Mouse (Mus musculus): ENCODE results near the gene Calm5.
"Not testable (repeated sequence)": the region's sequence is repeated elsewhere in the genome, so short reads cannot be mapped to it uniquely, and the experiment has no call there.

Gene Calm5

DNA sequence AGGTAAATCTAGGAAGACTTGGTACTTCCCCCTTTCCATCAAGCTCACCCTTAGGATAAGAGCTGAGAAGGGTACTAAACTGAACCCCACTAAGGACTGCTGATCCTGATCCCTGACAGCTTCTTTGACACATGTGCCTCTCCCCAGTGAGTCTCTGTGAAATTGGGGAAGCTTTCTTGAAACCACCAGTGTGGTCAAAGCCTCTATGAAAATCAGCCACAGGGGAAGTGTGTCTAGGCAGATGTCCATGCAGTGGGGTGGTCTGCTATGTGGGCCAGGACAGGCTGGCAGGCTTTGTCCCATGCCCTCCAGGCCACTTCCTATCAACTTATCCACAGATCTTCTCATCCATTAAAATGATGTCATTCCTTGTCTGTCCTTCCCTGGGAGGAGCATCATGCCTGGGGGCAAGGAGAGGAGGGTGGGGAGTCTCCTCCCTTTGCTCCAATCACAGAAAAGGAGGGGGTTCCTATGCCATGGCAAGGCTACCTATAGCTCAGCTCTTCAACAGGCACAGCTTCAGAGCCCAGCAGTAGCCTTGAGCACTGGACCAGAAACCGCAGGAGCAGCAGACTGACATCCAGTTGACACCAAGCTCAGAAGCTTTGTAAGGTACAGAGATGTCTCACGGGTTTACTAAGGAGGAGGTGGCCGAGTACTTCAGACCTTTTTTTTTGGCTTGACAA lies at the start of gene Calm5:
TSS of gene Calm5 (plus strand) at position 526 of the 686 bp plus-strand sequence.
- DNase-seq (ENCODE audit: low spot score in 2 of 2): not testable (repeated sequence)

DNA sequence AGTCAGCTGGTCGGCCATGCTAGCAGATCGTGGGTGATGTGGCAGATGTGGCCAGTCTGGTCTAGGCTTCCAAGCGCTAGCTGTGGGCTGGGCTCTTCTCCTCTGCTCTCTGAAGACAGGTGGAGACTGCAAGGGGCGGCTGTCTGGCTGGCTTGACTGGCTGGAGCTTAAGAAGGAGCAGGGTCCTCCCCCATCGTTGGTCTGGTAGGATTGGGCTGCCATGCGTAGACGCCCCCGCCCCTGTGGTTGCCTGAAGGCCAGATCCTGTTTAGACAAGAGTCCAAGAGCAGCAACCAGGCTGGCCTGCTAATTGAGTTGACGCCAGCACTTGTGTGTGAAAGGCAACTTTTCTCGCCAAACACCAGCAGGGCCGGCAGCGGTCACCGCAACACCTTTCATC lies 49.8 kb upstream of the Calm5 start, which contains the start of gene Calml3:
TSS of gene Calml3 (minus strand) at position 131 of the 400 bp plus-strand sequence.
- DNase-seq (ENCODE audit: low spot score in 2 of 2): no peak

DNA sequence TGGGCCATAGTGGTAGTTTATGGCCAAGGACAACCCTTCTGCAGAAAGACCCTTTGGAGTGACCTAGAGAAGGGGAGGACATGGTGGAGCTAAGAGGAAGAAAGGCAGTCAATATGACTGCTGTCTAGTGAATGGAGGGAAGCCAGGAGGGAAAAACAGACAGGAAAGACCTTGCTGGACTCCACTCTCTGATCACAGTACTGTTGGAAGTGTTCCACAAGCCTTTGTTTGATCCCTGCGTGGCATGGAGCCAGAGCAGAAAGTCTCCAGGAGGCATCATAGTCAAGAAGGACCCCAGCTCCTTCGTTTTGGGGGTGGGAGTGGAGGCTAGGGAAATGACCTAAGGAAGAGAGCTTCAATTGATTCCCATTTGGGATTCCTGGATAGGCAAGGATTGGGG lies 48.8 kb upstream of the Calm5 start:
- DNase-seq (ENCODE audit: low spot score in 2 of 2): no peak

DNA sequence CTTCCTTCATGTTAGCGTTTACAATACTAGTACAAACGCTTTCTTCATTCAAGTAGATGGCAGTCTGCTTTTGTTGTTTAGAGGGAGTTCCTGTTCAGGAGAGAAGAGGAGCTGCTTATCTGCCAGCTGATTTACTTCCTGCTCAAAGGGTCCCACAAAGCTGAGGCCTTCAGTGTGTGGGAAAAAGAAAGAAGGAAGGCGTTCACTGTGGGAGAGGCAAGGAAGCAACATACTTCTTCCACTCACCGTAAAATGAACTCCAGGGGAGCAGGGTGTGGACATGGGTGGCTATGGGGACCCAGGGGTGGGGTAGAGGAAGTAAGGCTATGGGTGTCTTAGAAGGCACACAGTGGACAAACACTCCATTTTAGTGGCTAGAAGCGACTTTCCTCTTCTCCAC lies 48.3 kb upstream of the Calm5 start:
- DNase-seq (ENCODE audit: low spot score in 2 of 2): no peak

DNA sequence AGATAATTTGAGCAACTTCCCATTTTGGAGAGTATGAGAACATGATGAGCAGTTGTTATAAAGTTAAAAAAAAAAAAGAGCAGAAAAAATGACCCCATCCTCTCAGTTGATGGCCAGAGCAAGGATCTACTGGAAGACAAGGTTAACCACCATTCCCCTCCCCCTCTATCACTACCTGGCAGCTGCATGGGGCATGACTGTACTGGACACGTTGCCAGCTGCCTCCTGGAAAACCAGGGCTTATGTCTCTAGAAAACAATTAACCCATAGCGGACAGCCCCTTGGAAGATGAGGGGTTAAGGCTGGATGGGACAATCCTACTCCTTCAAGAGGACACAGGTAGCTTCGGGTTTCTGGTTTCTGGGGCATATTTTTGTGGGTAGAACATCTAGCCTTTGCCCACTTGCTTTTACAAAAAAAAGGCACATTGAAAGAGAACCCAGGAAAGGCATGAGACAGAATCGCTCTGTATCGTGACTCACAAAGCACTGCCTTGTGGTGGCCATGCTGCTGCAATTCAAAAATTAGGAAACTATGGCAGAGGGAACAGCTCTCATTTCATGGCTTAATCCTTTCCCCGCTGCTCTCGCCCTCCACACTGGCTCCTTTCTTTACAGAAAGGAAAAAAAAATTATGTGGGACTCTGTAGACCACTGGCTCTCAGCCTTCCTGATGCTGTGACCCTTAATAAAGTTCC lies 46.7 kb upstream of the Calm5 start:
- DNase-seq (ENCODE audit: low spot score in 2 of 2): no peak

DNA sequence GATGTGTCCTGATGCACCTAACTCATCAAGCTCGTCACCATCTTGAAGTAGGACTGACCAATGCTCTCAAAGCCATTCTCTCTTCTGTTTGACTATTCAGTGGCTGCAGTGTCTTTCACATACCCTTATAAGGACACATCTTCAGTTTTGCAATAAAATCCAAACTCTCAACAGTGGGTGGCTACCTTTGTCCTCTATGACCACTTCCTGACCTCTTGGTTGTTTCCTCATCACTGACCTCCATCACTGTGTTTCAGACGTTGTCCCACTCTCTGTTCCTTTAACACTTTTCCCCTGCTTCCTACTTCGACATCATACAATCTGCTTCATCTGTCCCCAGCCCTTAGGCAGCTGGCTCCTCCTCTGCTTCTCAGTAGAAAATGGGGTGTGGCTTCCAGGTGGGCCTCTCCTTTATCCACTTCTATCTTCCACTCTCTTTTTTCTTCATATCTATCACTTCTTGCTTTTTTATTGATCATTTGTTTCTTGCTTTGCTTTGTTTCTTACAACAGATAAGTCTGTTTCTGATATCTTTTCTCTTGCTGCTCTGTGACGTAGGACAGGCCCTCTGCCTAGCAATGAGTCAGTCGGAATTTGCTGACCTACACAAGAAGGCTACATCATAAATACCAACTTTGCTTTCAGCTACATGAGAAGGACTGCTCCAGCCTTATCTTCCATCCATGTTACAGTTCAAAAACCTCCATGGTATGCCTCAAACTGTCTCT lies 35.8 kb upstream of the Calm5 start:
- no peak for DNase-seq (ENCODE audit: low spot score in 2 of 2)

DNA sequence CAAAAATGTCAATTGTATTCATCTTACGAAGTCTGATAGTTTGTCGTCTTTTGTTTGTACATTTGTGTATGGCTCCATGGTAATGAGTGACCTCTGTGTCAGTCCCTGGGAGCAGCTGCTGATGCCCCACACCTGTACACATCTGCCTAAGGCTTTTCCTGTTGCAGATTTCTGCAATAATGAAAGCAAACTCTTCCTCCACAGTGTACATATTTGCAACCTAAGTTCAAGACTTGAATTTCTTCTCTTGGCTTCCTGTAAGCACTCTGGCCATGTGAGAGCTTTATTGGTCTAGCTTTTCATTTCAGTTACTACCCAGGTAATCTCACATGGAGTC lies 35.3 kb upstream of the Calm5 start:
- no peak for DNase-seq (ENCODE audit: low spot score in 2 of 2)

DNA sequence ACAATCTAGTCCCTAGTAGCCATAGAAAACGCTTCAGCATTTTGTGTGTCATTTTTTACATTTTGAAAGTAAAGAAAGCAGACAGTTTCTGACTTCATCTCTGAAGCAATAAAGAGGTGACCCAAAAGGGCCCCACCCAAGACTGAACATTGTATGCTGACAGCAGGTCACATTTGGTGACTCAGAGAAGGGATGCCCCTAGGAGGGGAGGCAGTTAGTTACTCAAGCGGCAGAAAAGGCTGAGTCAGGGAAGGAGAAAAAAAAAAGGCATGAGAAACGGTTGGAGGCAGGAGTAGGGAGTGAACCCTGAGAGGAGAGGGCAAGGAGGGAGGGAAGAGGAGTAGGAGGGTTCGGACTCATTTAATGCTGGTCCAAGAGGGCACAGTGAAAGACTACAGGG lies 31.9 kb upstream of the Calm5 start:
- no peak for DNase-seq (ENCODE audit: low spot score in 2 of 2)

DNA sequence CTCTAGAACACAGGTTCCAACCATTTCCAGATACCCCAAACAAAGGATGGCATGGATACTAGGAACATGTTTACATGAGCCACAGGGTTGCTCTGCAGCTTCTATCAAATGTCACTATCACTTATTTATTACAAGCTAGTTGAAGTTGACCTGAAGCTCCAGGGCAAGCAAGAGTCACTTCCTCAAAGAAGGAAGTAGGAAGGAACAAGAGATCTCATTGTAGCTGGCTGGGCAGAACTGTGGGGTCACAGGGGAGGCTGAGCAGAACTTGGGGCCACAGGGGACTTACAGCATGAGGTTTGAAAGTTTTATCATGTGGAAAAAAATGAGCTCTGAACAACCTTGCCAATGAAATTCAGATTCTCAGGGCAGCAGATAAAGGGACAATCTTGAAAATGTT lies 28.2 kb upstream of the Calm5 start:
- no peak for DNase-seq (ENCODE audit: low spot score in 2 of 2)

DNA sequence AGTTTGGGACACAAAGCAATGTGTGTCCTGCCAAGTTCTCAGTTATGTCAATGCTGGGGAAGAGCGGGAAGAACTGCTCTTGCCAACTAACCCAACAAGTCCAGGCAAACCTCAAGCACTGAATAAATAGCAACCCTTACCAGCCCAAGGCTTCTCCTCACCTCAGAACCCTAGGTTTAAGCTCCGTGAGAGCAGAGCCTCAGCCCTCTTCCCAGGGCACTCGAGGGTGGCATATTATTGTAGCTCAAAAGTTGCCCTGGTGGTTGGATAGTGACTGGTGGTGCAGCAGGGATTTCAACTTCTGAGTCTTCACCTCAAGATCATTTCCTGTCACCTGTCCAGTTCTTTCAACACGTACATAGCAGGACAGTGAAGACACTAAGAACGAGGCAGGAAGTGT lies 22.4 kb upstream of the Calm5 start:
- no peak for DNase-seq (ENCODE audit: low spot score in 2 of 2)

DNA sequence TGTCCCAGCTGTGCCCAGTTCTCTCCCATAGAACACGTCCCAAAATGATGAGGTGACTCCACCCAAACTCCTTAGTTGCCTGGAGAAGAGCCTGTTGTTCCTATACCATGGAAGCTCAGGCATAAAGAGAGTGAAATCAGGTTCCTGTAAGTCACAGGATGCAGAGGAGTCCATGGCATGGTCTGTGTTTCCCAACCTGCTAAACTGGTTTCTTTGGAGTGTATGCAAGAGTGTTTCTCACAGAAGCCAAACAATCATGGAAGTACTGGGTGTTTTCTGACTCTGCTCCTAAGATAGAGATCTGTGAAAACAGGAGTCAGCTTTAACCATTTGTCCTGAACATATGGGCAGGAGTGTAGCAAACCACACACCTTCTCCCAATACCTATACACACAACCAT lies 22.0 kb upstream of the Calm5 start:
- DNase-seq (ENCODE audit: low spot score in 2 of 2): no peak

DNA sequence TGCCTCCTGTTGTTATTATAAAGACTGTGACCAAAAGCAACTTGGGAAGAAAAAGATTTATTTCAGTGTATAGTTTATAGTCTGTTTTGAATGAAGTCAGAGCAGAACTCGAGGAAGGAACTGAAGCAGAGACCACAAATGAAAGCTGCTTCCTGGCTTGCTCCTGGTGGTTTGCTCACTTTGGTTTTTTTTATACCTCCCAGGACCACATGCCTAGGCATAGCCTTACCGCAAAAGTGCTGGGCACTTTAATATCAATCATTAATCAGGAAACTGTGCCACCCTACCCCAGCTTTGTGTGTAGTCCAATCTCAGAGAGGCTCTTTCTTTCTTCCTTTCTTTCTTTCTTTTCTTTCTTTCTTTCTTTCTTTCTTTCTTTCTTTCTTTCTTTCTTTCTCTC lies 21.5 kb upstream of the Calm5 start:
- no peak for DNase-seq (ENCODE audit: low spot score in 2 of 2)

DNA sequence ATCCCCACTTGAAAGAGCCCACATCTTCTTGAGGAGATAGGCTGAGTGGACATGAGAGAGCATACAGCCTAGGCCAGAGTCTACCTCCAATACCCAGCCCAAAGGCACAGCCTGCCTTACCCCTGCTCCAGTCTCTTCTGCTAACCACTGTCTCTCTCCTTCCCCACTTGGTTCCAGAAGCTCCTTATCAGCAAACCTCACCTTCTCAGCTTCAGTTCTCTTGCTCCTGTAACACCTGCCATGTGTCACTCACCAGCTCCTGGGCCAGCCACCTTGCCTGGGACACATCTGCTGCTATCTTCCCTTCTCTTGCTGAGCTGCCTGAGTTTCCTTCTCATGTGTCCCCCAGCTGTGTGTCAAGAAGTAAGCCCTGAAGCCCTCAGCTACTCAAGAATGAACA lies 20.3 kb upstream of the Calm5 start:
- DNase-seq (ENCODE audit: low spot score in 2 of 2): not testable (repeated sequence)

DNA sequence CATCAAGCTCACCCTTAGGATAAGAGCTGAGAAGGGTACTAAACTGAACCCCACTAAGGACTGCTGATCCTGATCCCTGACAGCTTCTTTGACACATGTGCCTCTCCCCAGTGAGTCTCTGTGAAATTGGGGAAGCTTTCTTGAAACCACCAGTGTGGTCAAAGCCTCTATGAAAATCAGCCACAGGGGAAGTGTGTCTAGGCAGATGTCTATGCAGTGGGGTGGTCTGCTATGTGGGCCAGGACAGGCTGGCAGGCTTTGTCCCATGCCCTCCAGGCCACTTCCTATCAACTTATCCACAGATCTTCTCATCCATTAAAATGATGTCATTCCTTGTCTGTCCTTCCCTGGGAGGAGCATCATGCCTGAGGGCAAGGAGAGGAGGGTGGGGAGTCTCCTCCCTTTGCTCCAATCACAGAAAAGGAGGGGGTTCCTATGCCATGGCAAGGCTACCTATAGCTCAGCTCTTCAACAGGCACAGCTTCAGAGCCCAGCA lies 16.6 kb upstream of the Calm5 start, which contains the start of gene Calm4:
TSS of gene Calm4 (plus strand) at position 446 of the 496 bp plus-strand sequence.
- DNase-seq (ENCODE audit: low spot score in 2 of 2): not testable (repeated sequence)

DNA sequence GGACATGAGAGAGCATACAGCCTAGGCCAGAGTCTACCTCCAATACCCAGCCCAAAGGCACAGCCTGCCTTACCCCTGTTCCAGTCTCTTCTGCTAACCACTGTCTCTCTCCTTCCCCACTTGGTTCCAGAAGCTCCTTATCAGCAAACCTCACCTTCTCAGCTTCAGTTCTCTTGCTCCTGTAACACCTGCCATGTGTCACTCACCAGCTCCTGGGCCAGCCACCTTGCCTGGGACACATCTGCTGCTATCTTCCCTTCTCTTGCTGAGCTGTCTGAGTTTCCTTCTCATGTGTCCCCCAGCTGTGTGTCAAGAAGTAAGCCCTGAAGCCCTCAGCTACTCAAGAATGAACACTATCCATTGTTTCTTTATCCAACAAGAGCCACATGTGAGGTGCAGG lies 13.3 kb upstream of the Calm5 start:
- DNase-seq (ENCODE audit: low spot score in 2 of 2): not testable (repeated sequence)

DNA sequence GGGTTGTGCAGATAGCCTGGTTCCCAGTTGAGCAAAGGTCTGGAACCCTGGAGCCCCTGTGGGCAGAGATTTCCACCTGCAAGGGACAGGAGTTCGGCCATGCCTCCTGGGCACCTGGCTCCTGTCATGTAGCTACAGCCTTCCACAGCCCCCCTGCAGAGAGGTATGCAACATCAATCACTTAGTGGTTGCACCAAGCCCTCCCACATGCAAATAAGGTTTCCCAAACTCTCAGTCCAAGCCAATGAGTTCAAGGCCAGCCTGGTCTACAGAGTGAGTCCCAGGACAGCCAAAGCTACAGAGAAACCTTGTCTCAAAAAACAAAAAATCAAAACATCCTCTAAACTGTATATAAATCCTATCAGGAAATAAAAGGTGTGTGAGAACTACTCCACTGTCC lies 3.6 kb upstream of the Calm5 start:
- DNase-seq (ENCODE audit: low spot score in 2 of 2): no peak

DNA sequence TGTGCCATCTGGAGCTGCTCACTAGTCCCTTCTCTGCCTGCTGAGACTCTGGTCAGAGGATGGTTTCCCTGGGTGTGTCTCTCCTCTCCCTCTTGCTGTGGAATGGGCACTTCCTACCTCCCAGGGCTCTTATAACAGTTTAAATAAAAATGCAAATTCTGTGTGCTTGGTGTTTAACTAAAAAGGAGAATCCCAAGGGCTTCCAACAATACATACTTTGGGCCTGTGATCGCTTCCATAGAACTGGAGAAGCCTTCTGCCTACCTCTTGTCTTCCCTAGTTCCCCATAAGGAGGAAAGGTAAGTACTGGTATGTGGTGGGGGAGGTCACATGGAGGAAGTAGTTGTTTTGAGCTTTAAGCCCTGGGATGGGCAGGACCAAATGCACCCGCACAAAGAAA lies 883 bp downstream of the Calm5 start:
- DNase-seq (ENCODE audit: low spot score in 2 of 2): no peak

DNA sequence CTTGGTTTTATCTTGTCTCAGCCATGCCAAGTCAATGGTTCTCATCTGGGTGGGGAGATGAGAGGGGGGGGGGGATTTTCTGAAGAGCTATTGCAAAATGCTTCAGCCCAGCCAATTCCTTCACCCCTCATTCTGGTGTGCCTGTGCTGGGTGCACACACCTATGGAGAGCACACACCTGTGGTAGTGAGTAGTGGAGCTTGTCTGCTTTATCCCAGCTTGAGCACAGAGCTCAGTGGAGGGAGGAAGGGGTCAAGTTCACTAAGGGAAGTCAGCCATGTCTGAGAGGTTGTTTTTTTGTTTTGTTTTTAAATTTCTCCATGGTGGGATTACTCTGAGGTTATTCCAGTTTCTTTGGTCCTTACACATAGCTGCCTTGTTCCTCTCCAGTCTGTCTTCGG lies 2.3 kb downstream of the Calm5 start:
- DNase-seq (ENCODE audit: low spot score in 2 of 2): no peak

DNA sequence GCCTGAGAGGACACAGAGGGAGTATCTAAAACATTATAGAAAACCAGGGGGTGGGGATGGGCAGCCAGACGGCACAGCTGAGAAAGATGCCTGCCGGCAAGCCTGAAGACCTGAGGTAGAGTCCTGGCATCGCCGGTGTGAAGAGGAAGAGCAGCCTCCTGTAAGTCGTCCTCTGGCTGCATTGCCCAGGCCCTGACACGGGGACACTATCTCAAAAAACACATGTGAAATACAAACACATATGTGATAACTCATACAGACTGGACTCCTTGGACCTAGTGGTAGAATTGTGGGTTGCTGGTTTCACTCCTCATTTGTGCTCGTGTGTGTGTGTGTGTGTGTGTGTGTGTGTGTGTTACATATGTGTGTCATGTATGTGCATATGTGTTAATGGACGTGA lies 7.3 kb downstream of the Calm5 start:
- peak; percentile 34 to 45 for DNase-seq (ENCODE audit: low spot score in 2 of 2)

DNA sequence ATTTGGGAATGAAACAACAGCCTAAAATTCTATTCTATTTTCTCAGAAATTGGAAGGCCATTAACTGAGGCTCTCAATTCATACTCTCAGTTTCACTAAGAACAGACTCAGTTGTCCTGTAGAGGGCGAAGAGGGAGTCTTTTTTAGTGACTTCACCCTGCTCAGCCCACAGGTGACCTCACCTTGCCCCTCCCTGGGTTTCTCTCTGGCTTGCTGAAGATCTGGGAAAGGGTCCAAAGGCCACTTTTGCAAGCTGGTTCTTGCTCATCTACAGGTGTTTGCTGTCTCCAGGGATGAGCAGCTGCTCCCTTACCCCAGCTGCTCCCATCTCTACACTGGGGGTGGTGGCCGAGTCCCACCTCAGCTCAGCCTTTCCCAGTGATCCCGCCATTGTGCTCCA lies 8.4 kb downstream of the Calm5 start:
- DNase-seq (ENCODE audit: low spot score in 2 of 2): no peak

DNA sequence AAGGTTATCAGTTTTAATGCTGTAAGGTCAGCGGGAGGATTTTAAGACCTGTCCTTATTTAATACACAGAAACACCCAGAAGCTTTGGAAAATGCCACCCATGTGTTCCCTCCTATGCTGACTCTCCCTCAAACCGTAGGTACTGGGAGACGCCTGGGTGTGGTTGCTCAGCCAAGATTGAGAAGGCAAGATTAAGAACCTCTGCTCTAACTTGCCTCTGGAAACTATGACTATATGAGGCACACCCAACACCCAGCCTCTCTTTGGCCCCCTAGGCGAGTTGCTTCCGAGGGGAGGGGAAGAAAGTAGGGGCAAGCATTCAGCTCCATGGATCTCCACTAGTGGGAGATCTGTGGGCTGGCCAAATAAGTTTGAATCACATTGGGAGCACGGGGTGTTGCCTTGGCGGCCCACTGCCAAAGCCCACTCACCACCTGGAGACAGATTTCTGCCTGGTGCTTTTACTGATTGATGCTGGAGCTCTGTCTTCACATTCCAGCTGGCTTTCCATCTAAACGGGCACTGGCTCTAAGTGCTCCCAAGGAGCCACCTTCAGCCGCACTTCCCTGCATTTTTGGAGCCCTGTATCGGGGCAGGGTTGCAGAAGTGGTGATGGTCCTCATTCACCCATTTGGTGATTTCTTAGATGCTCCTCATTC lies 9.1 kb downstream of the Calm5 start:
- DNase-seq (ENCODE audit: low spot score in 2 of 2): peak in 1 of 2 experiments; percentile 38
